Mouse (Mus musculus): ENCODE measurements around the gene Ngf.

- TF ChIP-seq CTCF (IDR thresholded peaks at IDR 0.05; ENCODE audit: low read depth) (no peak), EP300 (IDR thresholded peaks at IDR 0.05; ENCODE audit: low read depth) (no peak)
Observed at GRCm38 (mm10) chr3:102534744-102535143, 65.0 kb downstream of the Ngf start.
